Mouse (Mus musculus) urinary bladder, postnatal 10 days (tissue): ENCODE measurements around the gene Bahd1.

Experiments used
- DNase-seq: peaks from one replicate; pipeline ENCODE4 v3.0.0; 2022; ENCODE audit warnings: low spot score

Gene Bahd1

DNA sequence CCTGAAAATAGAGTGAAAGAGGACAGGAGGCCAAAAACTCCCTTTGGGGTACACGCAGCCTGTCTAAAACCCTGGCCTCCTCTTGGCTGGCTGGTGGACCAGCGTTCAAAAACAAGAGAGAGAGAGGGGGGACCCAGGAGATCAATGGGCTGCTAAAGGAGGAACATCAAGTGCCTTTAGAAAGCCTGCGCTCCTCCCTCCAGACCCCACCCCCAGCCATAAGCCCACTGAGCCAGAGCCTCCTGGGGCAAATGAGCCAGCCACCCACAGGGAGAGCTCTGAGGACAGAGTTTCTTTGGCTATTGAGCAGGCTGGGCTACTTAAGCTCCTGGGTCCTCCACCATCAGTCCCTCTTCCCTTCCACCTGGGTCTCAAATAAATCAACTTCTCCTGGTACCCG is 1.4 kb upstream of the Bahd1 start:
- no peak for DNase-seq

DNA sequence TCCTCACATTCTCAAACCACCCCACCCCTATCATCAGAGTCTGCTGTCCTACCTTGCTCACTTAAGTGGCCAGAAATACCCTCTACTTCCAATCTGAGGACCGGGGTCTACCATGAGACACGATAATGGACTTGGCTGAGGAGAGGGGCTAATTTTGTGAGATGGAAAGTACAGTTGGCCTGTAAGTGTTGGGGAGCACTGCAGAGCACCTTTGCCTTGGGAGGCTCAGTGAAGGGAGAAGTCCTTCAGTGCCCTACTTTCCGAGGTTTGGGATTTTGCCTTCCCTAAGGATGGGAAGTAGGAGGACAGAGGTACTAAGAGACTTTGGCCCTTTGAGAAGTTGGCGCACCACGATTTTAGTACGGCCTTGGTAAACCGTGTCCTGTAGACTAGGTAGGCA is 871 bp upstream of the Bahd1 start:
- no peak for DNase-seq

DNA sequence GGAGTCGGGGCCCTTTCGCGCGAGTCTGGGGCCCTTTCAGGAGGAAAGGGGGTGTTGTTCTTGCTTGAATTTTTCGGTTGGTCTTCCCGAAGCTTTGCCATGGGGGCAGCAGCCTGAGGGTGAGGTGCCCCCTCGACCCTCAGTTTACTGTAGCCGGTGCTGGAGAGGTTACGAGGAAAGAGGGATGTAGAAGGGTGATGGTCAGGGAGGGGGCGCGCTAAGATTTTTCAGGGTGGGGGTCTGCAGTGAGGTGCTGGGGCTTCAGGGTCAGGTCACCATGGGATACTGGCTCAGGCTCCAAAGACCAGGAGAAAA is 606 bp downstream of the Bahd1 start:
- DNase-seq, result no peak

DNA sequence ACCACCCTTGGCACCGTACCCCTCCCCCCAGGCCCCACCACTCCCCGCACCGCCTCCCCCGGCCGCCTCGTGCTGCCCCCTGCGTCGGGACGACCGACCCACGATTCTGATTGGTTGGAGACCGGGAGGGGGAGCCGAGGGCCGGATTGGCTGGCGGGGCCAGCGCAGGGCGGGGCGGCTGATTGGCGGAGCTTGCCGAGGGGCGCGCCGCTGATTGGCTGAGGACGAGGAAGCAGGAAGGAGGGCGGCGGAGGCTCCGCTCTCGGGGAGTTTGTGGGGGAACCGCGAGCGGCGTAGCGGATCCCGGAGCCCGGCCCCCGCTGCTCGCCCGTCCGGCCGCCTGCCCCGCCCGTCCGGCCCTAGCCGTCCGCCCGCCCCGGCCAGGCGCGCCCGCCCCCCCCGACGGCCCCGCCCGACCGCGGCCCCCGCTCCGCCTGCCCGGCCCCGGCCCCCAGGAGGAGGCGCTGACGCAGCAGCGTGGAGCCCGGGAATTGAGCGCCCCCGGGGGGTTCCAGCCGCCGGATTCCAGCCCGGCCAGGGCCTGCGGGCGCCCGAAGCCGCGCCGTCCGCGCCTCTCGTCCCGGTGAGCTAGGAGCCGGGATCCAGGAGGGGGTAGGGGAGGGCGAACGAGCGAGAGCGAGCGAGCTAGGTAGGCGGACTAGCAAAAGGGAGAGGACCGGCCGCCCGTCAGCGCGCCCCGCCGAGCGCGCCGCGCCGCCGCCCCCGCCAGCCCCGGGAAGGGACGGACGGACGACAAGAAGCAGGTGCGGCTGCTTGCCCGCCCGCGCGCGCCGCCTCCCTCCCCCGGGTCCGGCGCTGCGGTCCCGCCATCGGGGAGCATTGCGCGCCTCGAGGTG is 1.2 kb downstream of the Bahd1 start:
- peak; percentile 95 for DNase-seq

DNA sequence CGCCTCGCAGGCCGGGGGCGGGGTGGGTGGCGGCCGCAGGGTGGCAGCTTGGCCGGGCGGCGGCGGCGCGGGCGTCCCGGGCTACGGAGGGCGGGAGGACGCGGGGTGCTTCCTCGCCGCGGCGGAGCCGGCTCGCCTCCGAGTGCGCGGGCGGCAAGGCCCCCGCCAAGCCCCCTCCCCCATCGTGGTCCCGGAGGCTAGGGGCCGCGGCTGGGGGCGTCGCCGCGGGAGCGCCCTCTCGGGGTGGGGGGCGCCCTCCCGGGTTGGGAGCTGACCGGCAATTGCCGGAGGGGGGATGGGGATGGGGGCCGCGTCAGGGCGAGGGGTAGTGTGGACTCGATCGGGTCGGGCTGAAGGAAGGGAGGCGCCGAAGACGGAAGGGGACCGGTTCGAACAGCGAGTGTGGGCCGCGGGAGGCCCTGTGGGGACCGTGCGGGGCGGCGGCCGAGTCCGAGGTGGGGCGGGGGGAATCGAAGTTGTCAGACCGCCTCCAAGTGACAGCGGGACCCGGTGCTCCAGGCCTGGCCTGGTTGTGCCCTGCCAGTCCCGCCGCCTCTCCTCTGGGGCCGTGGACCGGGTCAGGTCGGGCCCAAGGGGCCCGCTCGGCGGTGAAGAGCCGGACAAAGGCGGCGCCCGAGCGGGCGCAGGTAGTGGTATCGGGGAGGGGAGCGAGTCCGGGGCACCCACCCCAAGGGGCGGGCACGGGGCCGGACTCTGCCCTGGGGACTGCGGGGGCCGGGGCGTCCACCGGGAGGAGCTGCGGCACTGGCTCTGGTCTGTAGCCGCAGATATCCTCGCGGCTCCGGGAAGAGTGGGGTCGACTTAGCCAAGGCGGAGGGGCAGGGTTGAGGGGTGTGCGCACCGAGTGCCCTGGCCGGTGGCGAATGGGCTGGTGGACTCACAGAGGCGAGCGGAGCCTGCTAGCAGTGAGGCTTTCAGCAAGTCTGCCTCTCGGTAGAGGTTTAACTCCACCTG is 2.2 kb downstream of the Bahd1 start:
- DNase-seq, result no peak

DNA sequence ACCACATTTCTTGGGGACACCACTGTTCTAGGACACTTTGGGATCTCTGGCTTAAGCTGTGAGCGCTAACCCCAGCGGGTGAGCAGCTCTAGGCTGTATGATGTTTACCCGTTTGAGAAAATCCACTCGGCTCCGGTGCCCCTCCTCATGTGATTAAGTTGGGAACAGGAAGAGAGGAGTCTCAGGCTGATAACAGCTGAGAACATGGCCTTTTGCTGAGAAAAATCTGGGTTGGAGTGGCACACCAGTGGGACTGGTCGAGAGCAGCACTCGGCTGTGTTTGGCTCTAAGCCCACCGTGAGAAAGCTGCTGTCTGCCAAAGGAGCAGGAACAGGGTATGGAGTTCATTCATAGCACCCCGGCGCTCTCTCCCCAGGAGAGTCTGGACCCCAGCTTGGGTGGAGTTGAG is 3.2 kb downstream of the Bahd1 start:
- no peak for DNase-seq

DNA sequence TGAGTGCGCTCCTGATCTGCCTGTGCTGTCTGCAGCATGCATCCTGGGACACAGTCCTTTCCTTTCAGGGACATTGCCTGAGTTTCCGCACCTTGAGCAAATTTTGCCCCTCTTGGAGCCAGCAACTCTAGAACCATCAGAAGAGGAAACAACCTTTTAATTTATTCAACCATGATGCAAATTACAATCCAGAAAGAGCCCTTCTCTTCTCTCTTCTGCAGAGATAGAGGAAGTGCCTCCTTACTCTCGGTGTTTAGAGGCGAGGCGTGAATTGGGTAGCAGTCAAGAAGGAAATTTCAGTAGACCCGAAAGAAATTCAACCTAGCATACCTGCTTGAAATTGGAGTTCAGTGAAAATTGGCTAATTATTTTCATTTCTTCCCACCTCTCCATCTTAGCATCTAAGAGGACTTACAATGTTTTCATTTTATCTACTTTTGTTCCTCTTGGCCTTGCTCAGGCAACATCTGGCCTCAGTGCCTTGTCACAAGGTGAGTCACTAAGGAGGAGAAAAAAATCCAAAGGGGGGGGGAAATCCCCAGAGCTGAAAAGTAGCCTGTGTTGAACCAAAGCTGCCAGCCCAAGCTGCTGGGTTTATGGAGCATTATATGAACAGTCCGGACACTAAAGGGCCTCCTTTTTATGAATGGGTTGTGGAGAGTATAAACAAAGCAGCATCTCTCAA is 5.4 kb downstream of the Bahd1 start:
- DNase-seq, result no peak

- DNase-seq, result no peak
These were observed 5.9 kb downstream of the Bahd1 start for GRCm38 (mm10) chr2:118906118-118906492.

DNA sequence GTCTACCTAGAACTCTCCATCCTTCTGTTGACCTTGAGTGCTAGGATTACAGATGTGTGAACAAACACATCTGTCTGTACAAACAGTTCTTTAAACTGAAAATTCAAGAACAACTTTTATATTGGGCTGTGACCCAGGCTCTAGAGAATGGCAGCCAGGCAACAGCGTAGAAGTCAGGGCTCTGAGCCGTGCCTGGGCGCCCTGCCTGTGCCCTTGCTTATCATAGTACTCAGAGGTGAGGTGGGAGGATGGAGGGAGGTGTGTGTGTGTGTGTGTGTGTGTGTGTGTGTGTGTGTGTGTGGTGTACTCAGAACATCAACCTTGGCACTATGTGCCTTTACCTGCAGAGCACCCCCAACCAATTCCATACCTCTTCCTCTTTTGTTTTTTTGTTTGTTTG is 7.6 kb downstream of the Bahd1 start:
- DNase-seq, result no peak

DNA sequence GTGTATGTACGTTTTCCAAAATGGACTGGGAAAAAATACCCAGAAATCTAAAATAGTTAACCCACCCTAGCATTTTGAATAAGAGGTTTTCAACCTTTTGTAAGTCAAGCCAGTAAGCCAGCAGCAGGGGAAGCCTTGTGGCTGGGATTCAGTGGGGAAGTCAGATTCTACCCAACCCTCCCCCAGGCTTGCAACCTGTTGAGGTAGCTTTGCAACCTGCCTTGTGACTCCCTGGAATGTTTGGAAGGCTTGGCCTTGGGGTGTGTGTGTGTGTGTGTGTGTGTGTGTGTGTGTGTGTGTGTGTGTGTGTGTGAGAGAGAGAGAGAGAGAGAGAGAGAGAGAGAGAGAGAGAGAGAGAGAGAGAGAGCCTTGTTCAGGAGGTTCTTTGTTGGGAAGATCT is 9.0 kb downstream of the Bahd1 start:
- no peak for DNase-seq

DNA sequence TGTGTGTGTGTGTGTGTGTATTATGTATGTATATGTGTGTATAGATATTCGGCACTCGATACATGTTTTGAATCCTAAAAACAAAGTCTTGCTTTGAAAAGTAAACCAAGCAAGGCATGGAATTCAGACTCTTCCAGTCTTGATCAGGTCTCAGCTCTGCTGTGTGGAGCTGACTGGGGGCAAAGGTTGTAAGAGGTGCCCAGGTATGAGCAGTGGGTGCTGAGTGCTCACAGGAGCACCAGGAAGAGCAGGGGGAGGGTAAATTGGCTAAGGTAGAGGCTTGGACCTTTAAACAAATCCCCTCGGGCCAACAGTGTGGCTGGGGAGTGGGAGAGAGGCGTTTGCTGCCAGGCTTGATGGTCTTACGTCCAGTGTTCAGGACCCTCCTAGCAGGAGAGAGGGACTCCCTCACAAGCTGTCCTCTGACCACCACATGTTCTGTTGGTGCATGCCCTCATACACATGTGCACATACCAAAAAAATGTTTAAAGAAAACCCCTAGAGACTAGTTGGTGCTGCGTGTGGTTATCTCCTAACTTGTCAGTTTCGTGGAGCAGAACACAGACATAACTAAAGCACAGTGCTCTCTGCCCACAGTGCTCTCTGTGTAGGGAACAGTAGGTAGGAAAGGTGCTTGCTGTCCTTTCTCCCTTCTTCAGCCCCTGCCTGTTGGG is 10.6 kb downstream of the Bahd1 start:
- DNase-seq, result no peak

GRCm38 (mm10) chr2:118912706-118913105 is 12.5 kb downstream of the Bahd1 start:
- no peak for DNase-seq

DNA sequence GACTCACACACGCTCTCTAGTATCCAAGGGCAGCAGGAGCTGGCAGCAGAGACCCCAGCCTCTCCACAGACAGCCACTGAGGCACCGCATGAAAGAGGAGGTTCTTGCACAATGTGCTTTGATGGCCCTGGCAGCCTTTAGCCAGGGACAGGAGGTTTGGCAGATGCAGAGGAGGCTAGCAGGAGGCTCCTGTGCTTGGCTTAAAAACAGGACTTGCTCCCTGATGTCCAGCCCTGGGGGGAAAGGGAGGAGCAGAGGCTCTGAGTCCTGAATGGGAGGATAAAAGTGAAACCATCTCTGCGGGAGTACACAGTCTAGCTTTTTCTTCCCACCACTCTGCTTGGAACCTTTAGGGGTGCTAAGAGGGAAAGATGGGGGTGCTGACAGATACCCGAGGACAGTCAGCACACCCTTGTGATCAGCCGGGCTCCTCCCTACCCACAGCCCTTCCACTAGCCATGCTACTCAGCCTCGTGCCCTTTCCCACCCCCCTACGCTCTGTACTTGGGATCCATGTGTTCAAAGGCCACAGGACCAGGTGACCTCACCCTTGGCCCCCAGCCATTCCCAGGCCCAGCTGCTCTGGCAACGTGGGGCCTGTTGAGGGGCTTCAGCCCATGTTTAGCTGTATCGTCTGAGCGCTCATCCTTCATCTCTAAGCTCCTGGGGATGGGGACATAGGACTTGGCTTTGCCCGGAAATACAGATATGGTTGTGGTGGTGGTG is 13.5 kb downstream of the Bahd1 start:
- no peak for DNase-seq

DNA sequence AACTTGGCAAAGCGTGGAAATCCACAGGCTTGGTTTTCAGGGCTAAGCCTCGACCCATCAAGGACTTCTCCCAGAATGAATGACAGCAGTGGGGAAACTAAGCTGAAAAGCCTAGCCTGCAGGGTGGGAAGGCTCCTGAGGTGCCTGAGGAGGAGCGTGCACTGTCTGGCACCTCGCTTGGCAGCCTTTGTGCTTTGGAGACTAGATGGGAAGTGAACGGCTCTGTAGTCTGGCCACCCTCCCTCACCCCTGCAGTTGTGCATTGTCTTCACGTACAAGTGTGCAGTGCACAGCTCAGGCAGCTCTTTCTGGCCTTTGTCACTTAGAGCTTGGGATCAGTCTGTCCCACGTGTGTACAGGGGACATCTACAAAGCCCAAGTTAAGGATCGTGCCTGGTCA is 14.5 kb downstream of the Bahd1 start:
- DNase-seq, result no peak

DNA sequence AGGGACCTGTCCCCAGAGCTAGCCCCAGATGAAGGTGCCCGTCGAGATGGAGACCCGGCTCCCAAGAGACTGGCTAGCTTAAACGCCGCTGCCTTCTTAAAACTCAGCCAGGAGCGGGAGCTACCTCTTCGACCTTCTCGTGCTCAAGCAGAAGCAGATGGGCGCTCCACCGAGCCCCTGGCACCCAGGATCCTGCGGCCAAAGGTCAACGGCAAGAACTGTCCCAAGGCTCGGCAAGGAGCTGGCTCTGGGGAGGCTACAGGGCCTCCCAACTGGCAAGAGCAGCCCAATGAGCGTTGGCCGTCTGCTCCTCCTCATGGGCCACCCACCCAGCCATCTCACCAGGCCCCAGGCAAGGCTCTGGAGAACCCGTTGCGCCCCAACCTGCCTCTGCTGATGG is 16.3 kb downstream of the Bahd1 start:
- no peak for DNase-seq

DNA sequence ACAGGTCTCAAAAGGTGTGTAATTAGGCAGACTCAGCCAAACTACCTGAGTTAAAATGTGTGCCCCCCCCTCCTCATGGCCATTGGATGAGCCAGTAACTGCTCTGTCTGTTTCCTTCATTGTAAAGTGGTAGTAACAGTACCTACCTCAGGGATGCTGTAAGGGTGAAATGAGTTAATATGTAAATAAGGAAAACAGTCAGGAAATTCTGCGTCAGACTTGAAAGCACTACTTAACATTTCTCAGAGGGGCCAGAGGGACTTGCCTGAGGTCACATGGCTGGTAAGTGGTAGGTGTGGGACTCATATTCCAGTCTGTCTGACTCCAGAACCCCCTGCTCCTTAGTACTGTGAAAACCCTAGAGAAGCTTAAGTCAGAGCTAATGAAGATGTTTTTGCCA is 18.4 kb downstream of the Bahd1 start:
- no peak for DNase-seq

DNA sequence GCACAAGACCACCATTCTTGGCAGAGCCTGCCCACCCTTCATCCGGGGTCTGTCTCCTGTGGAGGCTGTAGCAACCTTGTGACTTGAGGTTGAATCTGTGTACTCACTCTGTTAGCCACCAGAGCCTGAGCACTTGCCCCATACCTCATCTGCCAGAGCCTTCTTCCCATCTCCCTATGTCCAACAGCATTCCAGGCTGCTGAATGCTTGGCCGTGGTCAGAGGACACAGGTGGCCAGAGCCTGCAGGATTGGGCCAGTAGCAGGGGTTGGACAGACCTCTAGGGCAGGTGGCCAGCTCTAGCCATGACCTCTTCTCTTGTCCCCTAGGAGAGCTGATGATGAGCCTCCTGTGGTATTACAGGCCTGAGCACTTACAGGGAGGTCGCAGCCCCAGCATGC is 20.3 kb downstream of the Bahd1 start:
- no peak for DNase-seq

- DNase-seq, result no peak
These were observed 25.8 kb downstream of the Bahd1 start for GRCm38 (mm10) chr2:118925952-118926351.

- DNase-seq, result no peak
These were observed 26.3 kb downstream of the Bahd1 start, which contains the start of gene Chst14 for GRCm38 (mm10) chr2:118926361-118926997. Gene Chst14, plus strand, starts transcription at chr2:118926496.

GRCm38 (mm10) chr2:118926998-118927739 is 27.0 kb downstream of the Bahd1 start:
- DNase-seq, result no peak
